Mouse (Mus musculus): Measurements from ENCODE around the gene Gzf1. TPM values are rescaled to one million over a fixed set of nuclear protein-coding genes. Genes with fewer than 3 reads are reported as not detected.
A peak's percentile ranks its signal among the peaks of the same experiment; 100 is the strongest.

Gene Gzf1
- polyA plus RNA-seq, 1 experiment from 2014 or later: 17.5 TPM

GRCm38 (mm10) chr2:148712326-148712725 is 31.5 kb downstream of the Gzf1 start:
- no peak overlapping the region for H3K4me3 ChIP-seq (replicated peaks)
- H3K9me3 ChIP-seq: no peaks in the 10 kb centered on the region
- ATAC-seq (ENCODE audit: insufficient read depth, low FRiP score, low read depth): no peak
- H3K4me1 ChIP-seq: no peaks in the 10 kb centered on the region
- H3K27ac ChIP-seq: no peak overlapping the region
- H3K4me2 ChIP-seq: no peak overlapping the region
- H3K36me3 ChIP-seq: no peaks in the 10 kb centered on the region
- WGBS: 84% methylated on average over 3 of the region's 3 CpGs
- H3K27me3 ChIP-seq (replicated peaks): no peaks in the 10 kb centered on the region
- no peak overlapping the region for H3K9ac ChIP-seq

- no peaks in the 10 kb centered on the region for H3K9me3 ChIP-seq
- H3K9ac ChIP-seq: no peak overlapping the region
- no peak for ATAC-seq (ENCODE audit: insufficient read depth, low FRiP score, low read depth)
- H3K36me3 ChIP-seq: no peaks in the 10 kb centered on the region
- no peak overlapping the region for H3K4me3 ChIP-seq (replicated peaks)
- no peak overlapping the region for H3K27ac ChIP-seq
- H3K27me3 ChIP-seq (replicated peaks): no peaks in the 10 kb centered on the region
- 63% methylated on average over 2 of the region's 2 CpGs for WGBS
- H3K4me1 ChIP-seq: no peaks in the 10 kb centered on the region
- H3K4me2 ChIP-seq: no peak overlapping the region
Measured at GRCm38 (mm10) chr2:148717072-148717471, 36.2 kb downstream of the Gzf1 start.

GRCm38 (mm10) chr2:148719271-148719995 is 38.6 kb downstream of the Gzf1 start:
- Histone ChIP-seq H3K9ac (no peak overlapping the region), H3K4me2 (no peak overlapping the region), H3K27me3 (replicated peaks) (no peaks in the 10 kb centered on the region), H3K36me3 (no peaks in the 10 kb centered on the region), H3K27ac (no peak overlapping the region), H3K9me3 (no peaks in the 10 kb centered on the region), H3K4me3 (replicated peaks) (no peak overlapping the region), H3K4me1 (no peaks in the 10 kb centered on the region)
- ATAC-seq (ENCODE audit: insufficient read depth, low FRiP score, low read depth): no peak
- 52% methylated on average over 2 of the region's 2 CpGs for WGBS

GRCm38 (mm10) chr2:148731614-148732326 is 50.9 kb downstream of the Gzf1 start:
- no peaks in the 10 kb centered on the region for H3K9me3 ChIP-seq
- no peaks in the 10 kb centered on the region for H3K4me1 ChIP-seq
- no peaks in the 10 kb centered on the region for H3K36me3 ChIP-seq
- peak; percentile 42 for ATAC-seq (ENCODE audit: insufficient read depth, low FRiP score, low read depth)
- H3K4me2 ChIP-seq: peak overlapping the region; percentile 92
- 1% methylated on average over 35 of the region's 35 CpGs for WGBS
- no peak overlapping the region for H3K27ac ChIP-seq
- peak overlapping the region; percentile 81 for H3K9ac ChIP-seq
- H3K4me3 ChIP-seq (replicated peaks): peak overlapping the region; percentile 80
- H3K27me3 ChIP-seq (replicated peaks): no peaks in the 10 kb centered on the region

GRCm38 (mm10) chr2:148732327-148733000 is 51.6 kb downstream of the Gzf1 start, which contains the start of gene Napb:
Gene Napb, minus strand, starts transcription at chr2:148732467.
- H3K27me3 ChIP-seq (replicated peaks): no peaks in the 10 kb centered on the region
- H3K4me1 ChIP-seq: no peaks in the 10 kb centered on the region
- H3K4me2 ChIP-seq: peak within 1 kb of the TSS; percentile 92
- no peak within 1 kb of the TSS for H3K27ac ChIP-seq
- H3K4me3 ChIP-seq (replicated peaks): peak within 1 kb of the TSS; percentile 80
- WGBS: 3% methylated on average over 18 of the region's 18 CpGs
- peak within 1 kb of the TSS; percentile 81 for H3K9ac ChIP-seq
- no peaks in the 10 kb centered on the region for H3K9me3 ChIP-seq
- ATAC-seq (ENCODE audit: insufficient read depth, low FRiP score, low read depth): peak; percentile 100
- no peaks in the 10 kb centered on the region for H3K36me3 ChIP-seq

Other genes with a start within 250 kb of the Gzf1 start
- 10.5 and 11.2 TPM in 2 replicates for gene Cd93, start 237.5 kb upstream of the Gzf1 start, polyA plus RNA-seq (2015; fragmentation: Nextera tagmentation; extraction: Ambion mirVana)
- 78.8 and 88.8 TPM in 2 replicates for gene Nxt1, start 8.4 kb upstream of the Gzf1 start, polyA plus RNA-seq (2015; fragmentation: Nextera tagmentation; extraction: Ambion mirVana)
- gene Napb, start 51.4 kb downstream of the Gzf1 start, polyA plus RNA-seq (2015; fragmentation: Nextera tagmentation; extraction: Ambion mirVana): 4.5 and 4.9 TPM in 2 replicates
- gene Cstl1, start 69.3 kb downstream of the Gzf1 start, polyA plus RNA-seq (2015; fragmentation: Nextera tagmentation; extraction: Ambion mirVana): not detected in 2 replicates
- gene Cst11, start 90.5 kb downstream of the Gzf1 start, polyA plus RNA-seq (2015; fragmentation: Nextera tagmentation; extraction: Ambion mirVana): not detected in 2 replicates
- not detected in 2 replicates for gene 8030411F24Rik, start 101.0 kb downstream of the Gzf1 start, polyA plus RNA-seq (2015; fragmentation: Nextera tagmentation; extraction: Ambion mirVana)
- gene Cst12, start 108.3 kb downstream of the Gzf1 start, polyA plus RNA-seq (2015; fragmentation: Nextera tagmentation; extraction: Ambion mirVana): not detected in 2 replicates
- 0.85 and 1.5 TPM in 2 replicates for gene Cst8, start 117.8 kb downstream of the Gzf1 start, polyA plus RNA-seq (2015; fragmentation: Nextera tagmentation; extraction: Ambion mirVana)
- not detected in 2 replicates for gene Cst13, start 139.1 kb downstream of the Gzf1 start, polyA plus RNA-seq (2015; fragmentation: Nextera tagmentation; extraction: Ambion mirVana)
- not detected in 2 replicates for gene Cst9, start 154.1 kb downstream of the Gzf1 start, polyA plus RNA-seq (2015; fragmentation: Nextera tagmentation; extraction: Ambion mirVana)
- not detected in 2 replicates for gene 9230104L09Rik, start 184.0 kb downstream of the Gzf1 start, polyA plus RNA-seq (2015; fragmentation: Nextera tagmentation; extraction: Ambion mirVana)
- 456 and 486 TPM in 2 replicates for gene Cst3, start 194.7 kb downstream of the Gzf1 start, polyA plus RNA-seq (2015; fragmentation: Nextera tagmentation; extraction: Ambion mirVana)

All from stomach, embryonic 15.5 days (tissue).